Mouse (Mus musculus): ENCODE data around the gene Limk1. TPM values are rescaled to one million over a fixed set of nuclear protein-coding genes. Genes with fewer than 3 reads are reported as not detected.

Gene Limk1
- polyA plus RNA-seq, 1 experiment from 2014 or later = 3.3 TPM

Other genes starting within 250 kb of the Limk1 start
- 49.0 and 55.7 TPM in 2 replicates for gene Gtf2ird1, start 231.9 kb downstream of the Limk1 start, polyA plus RNA-seq (2014; fragmentation: Nextera tagmentation; extraction: Ambion mirVana)
- 1.7 and 2.2 TPM in 2 replicates for gene Clip2, start 136.2 kb downstream of the Limk1 start, polyA plus RNA-seq (2014; fragmentation: Nextera tagmentation; extraction: Ambion mirVana)
- not detected in 2 replicates for gene Syna, start 128.4 kb downstream of the Limk1 start, polyA plus RNA-seq (2014; fragmentation: Nextera tagmentation; extraction: Ambion mirVana)
- gene Rfc2, start 107.2 kb downstream of the Limk1 start, polyA plus RNA-seq (2014; fragmentation: Nextera tagmentation; extraction: Ambion mirVana) = 216 and 234 TPM in 2 replicates
- 1.9 and 3.5 TPM in 2 replicates for gene Lat2, start 73.6 kb downstream of the Limk1 start, polyA plus RNA-seq (2014; fragmentation: Nextera tagmentation; extraction: Ambion mirVana)
- 344 and 355 TPM in 2 replicates for gene Eif4h, start 49.1 kb downstream of the Limk1 start, polyA plus RNA-seq (2014; fragmentation: Nextera tagmentation; extraction: Ambion mirVana)
- 24.3 and 27.7 TPM in 2 replicates for gene Eln, start 58.7 kb upstream of the Limk1 start, polyA plus RNA-seq (2014; fragmentation: Nextera tagmentation; extraction: Ambion mirVana)
- not detected in 2 replicates for gene Tmem270, start 218.1 kb upstream of the Limk1 start, polyA plus RNA-seq (2014; fragmentation: Nextera tagmentation; extraction: Ambion mirVana)
- 15.0 and 17.1 TPM in 2 replicates for gene Cldn13, start 226.9 kb upstream of the Limk1 start, polyA plus RNA-seq (2014; fragmentation: Nextera tagmentation; extraction: Ambion mirVana)
- gene Mettl27, start 243.8 kb upstream of the Limk1 start, polyA plus RNA-seq (2014; fragmentation: Nextera tagmentation; extraction: Ambion mirVana) = 10.3 and 11.1 TPM in 2 replicates